In genomic region chr9:53064531-53064930, GRCm38 (mm10) we compare ENCODE assay signal across 22 mouse cellular contexts.
DNase-seq lines count a peak whose midpoint lies in the region; ATAC-seq lines count a peak whose summit lies in the region.
"Had no signal": no experiment of that assay in that cellular context is flagged by ENCODE, and none has a peak within 500 bp of the region (broad histone marks: within the 10 kb centered on the region; RNA-seq: fewer than 3 reads in every experiment).

No protein-coding gene starts in this region.

- H3K27me3 ChIP-seq in kidney, embryonic 15.5 days: no peaks in the 10 kb centered on the region
- H3K27me3 ChIP-seq in heart, embryonic 15.5 days: no peaks in the 10 kb centered on the region
- no peaks in the 10 kb centered on the region for H3K27me3 ChIP-seq in midbrain, embryonic 11.5 days (ENCODE audit: control insufficient read depth, insufficient read depth, low read length)
- H3K27me3 ChIP-seq: CH12.LX; forebrain, embryonic 13.5 days; lung, embryonic 15.5 days; midbrain, embryonic 12.5 days had no signal

- H3K4me2 ChIP-seq in kidney, embryonic 15.5 days: no peak overlapping the region
- no peak overlapping the region for H3K4me2 ChIP-seq in heart, embryonic 15.5 days
- no peak overlapping the region for H3K4me2 ChIP-seq in midbrain, embryonic 11.5 days
- H3K4me2 ChIP-seq: forebrain, embryonic 13.5 days; hindbrain, embryonic 14.5 days; lung, embryonic 15.5 days; midbrain, embryonic 12.5 days had no signal

- WGBS in kidney, embryonic 15.5 days: 84% methylated on average over 6 of the region's 6 CpGs
- 38% methylated on average over 6 of the region's 6 CpGs for WGBS in heart, embryonic 15.5 days
- WGBS in midbrain, embryonic 11.5 days: 90% methylated on average over 6 of the region's 6 CpGs

- no peak for ATAC-seq in kidney, embryonic 15.5 days (replicated peaks; ENCODE audit: low FRiP score)
- 0 out of 2 replicates have a peak, but pooled peaks have one; percentile 45 for ATAC-seq in heart, embryonic 15.5 days (replicated peaks; ENCODE audit: insufficient number of reproducible peaks, insufficient read depth, low FRiP score, low read depth)
- ATAC-seq in midbrain, embryonic 11.5 days (ENCODE audit: low FRiP score): no peak
- ATAC-seq in erythroblast, adult 5-6 weeks (replicated peaks; ENCODE audit: low FRiP score, poor library complexity, severe bottlenecking): no peak
- ATAC-seq: forebrain, embryonic 13.5 days; intestine, embryonic 16.5 days had no signal

- H3K9ac ChIP-seq in kidney, embryonic 15.5 days: no peak overlapping the region
- no peak overlapping the region for H3K9ac ChIP-seq in heart, embryonic 15.5 days
- no peak overlapping the region for H3K9ac ChIP-seq in midbrain, embryonic 11.5 days (ENCODE audit: low read length)
- H3K9ac ChIP-seq: forebrain, embryonic 13.5 days; hindbrain, embryonic 14.5 days; liver, embryonic 14.5 days; lung, embryonic 15.5 days; midbrain, embryonic 12.5 days had no signal

- no peak overlapping the region for H3K27ac ChIP-seq in kidney, embryonic 15.5 days
- peak overlapping the region; percentile 70 for H3K27ac ChIP-seq in heart, embryonic 15.5 days
- no peak overlapping the region for H3K27ac ChIP-seq in midbrain, embryonic 11.5 days (ENCODE audit: low read depth, low read length)
- H3K27ac ChIP-seq: embryonic facial prominence, embryonic 10.5 days; forebrain, embryonic 13.5 days; hindbrain, embryonic 14.5 days; layer of hippocampus, adult 2 months; liver, embryonic 14.5 days; lung, embryonic 15.5 days; macrophage; midbrain, embryonic 12.5 days; stomach, postnatal 0 days had no signal

- peaks cover 10% of the 10 kb centered on the region for H3K4me1 ChIP-seq in kidney, embryonic 15.5 days
- H3K4me1 ChIP-seq in heart, embryonic 15.5 days (replicated peaks): peaks cover 9% of the 10 kb centered on the region
- H3K4me1 ChIP-seq in midbrain, embryonic 11.5 days (ENCODE audit: control insufficient read depth, insufficient read depth, low read length): no peaks in the 10 kb centered on the region
- H3K4me1 ChIP-seq: forebrain, embryonic 13.5 days; lung, embryonic 15.5 days; midbrain, embryonic 12.5 days had no signal

- intact Hi-C loops in gastrocnemius, postnatal 14 days (cut with DNase I; ENCODE audit: low total_unique reads): no loop called here

- DNase-seq in gastrocnemius, postnatal 25 days: peak; percentile 23
- no peak for DNase-seq in gastrocnemius, postnatal 14 days
- DNase-seq in kidney, postnatal 25 days: peak; percentile 18 to 61
- no peak for DNase-seq in midbrain, embryonic 11.5 days (ENCODE audit: low spot score, missing footprints)
- no peak for DNase-seq in adrenal gland, adult 2 months
- DNase-seq: adrenal gland, postnatal 36 days; cerebellum, adult 18-20 months; retina, postnatal 1 day had no signal

- no peak overlapping the region for H3K4me3 ChIP-seq in kidney, embryonic 15.5 days (replicated peaks)
- no peak overlapping the region for H3K4me3 ChIP-seq in heart, embryonic 15.5 days
- no peak overlapping the region for H3K4me3 ChIP-seq in midbrain, embryonic 11.5 days (ENCODE audit: low read depth, low read length)
- H3K4me3 ChIP-seq: embryonic facial prominence, embryonic 10.5 days; forebrain, embryonic 13.5 days; layer of hippocampus, adult 2 months; lung, embryonic 15.5 days; midbrain, embryonic 12.5 days had no signal

- no peaks in the 10 kb centered on the region for H3K36me3 ChIP-seq in kidney, embryonic 15.5 days
- H3K36me3 ChIP-seq in heart, embryonic 15.5 days: no peaks in the 10 kb centered on the region
- no peaks in the 10 kb centered on the region for H3K36me3 ChIP-seq in midbrain, embryonic 11.5 days (ENCODE audit: control insufficient read depth, insufficient read depth, low read length)
- H3K36me3 ChIP-seq: embryonic facial prominence, embryonic 10.5 days; lung, embryonic 15.5 days; midbrain, embryonic 12.5 days had no signal

- H3K9me3 ChIP-seq in kidney, embryonic 15.5 days (replicated peaks): no peaks in the 10 kb centered on the region
- H3K9me3 ChIP-seq in heart, embryonic 15.5 days (replicated peaks): no peaks in the 10 kb centered on the region
- no peaks in the 10 kb centered on the region for H3K9me3 ChIP-seq in midbrain, embryonic 11.5 days (ENCODE audit: control insufficient read depth, low read length)
- H3K9me3 ChIP-seq: embryonic facial prominence, embryonic 10.5 days; forebrain, embryonic 13.5 days; lung, embryonic 15.5 days; midbrain, embryonic 12.5 days had no signal

Comparison
In these comparisons a context has a peak if more than half of its experiments do, and no peak if none do; other contexts are left out.
1. DNase-seq: peak in gastrocnemius, postnatal 25 days (single experiment) and kidney, postnatal 25 days (2 of 2); none in gastrocnemius, postnatal 14 days (single experiment), midbrain, embryonic 11.5 days (single experiment) and adrenal gland, adult 2 months (single experiment).